Mouse (Mus musculus): ENCODE measurements around the gene Adam1b.

Adam1b gene

GRCm38 (mm10) chr5:121493305-121493704, 9.9 kb downstream of the Adam1b start:
- DNase-seq (ENCODE audit: low spot score): no peak

- peak; percentile 16 for DNase-seq (ENCODE audit: low spot score)
Observed at GRCm38 (mm10) chr5:121484801-121485200, 18.4 kb downstream of the Adam1b start.

- peak; percentile 26 for DNase-seq (ENCODE audit: low spot score)
Observed at GRCm38 (mm10) chr5:121477680-121478079, 25.6 kb downstream of the Adam1b start.

- no peak for DNase-seq (ENCODE audit: low spot score)
Observed at GRCm38 (mm10) chr5:121476040-121476439, 27.2 kb downstream of the Adam1b start.

- no peak for DNase-seq (ENCODE audit: low spot score)
Observed at GRCm38 (mm10) chr5:121474610-121475009, 28.6 kb downstream of the Adam1b start.

GRCm38 (mm10) chr5:121472411-121472810, 30.8 kb downstream of the Adam1b start:
- no peak for DNase-seq (ENCODE audit: low spot score)

GRCm38 (mm10) chr5:121469566-121469965, 33.7 kb downstream of the Adam1b start:
- DNase-seq (ENCODE audit: low spot score): no peak

- DNase-seq (ENCODE audit: low spot score): no peak
Observed at GRCm38 (mm10) chr5:121463601-121464250, 39.5 kb downstream of the Adam1b start.

GRCm38 (mm10) chr5:121462967-121463366, 40.3 kb downstream of the Adam1b start:
- DNase-seq (ENCODE audit: low spot score): no peak

GRCm38 (mm10) chr5:121462171-121462502, 41.1 kb downstream of the Adam1b start:
- no peak for DNase-seq (ENCODE audit: low spot score)

- no peak for DNase-seq (ENCODE audit: low spot score)
Observed at GRCm38 (mm10) chr5:121461339-121462170, 41.7 kb downstream of the Adam1b start.

GRCm38 (mm10) chr5:121455510-121456265, 47.5 kb downstream of the Adam1b start:
- no peak for DNase-seq (ENCODE audit: low spot score)

- no peak for DNase-seq (ENCODE audit: low spot score)
Observed at GRCm38 (mm10) chr5:121454503-121454782, 48.8 kb downstream of the Adam1b start.

- no peak for DNase-seq (ENCODE audit: low spot score)
Observed at GRCm38 (mm10) chr5:121453743-121454502, 49.3 kb downstream of the Adam1b start.

- DNase-seq (ENCODE audit: low spot score): no peak
Observed at GRCm38 (mm10) chr5:121452906-121453305, 50.3 kb downstream of the Adam1b start.

GRCm38 (mm10) chr5:121452026-121452869, 51.0 kb downstream of the Adam1b start, which contains the start of gene Erp29:
TSS of gene Erp29 (minus strand) at chr5:121452506.
- peak; percentile 98 for DNase-seq (ENCODE audit: low spot score)

- peak; percentile 54 for DNase-seq (ENCODE audit: low spot score)
Observed at GRCm38 (mm10) chr5:121451644-121452025, 51.6 kb downstream of the Adam1b start, which contains the start of gene Tmem116. TSS of gene Tmem116 (plus strand) at chr5:121451893.

- DNase-seq (ENCODE audit: low spot score): no peak
Observed at GRCm38 (mm10) chr5:121451203-121451602, 52.0 kb downstream of the Adam1b start.

- no peak for DNase-seq (ENCODE audit: low spot score)
Observed at GRCm38 (mm10) chr5:121450476-121450875, 52.8 kb downstream of the Adam1b start.
